Mouse (Mus musculus) liver, postnatal 0 days (tissue): ENCODE data around the gene Zc3h7b.

Experiments used
- CTCF ChIP-seq: sonication (generic); IDR thresholded peaks from 2 replicates; pipeline ENCODE4 v1.5.1; 2016; ENCODE audit warnings: antibody characterized with exemption, low read depth
- EP300 ChIP-seq: IDR thresholded peaks from 2 replicates; pipeline ENCODE4 v1.6.1; 2016; ENCODE audit warnings: antibody characterized with exemption, low read depth, mild to moderate bottlenecking

DNA sequence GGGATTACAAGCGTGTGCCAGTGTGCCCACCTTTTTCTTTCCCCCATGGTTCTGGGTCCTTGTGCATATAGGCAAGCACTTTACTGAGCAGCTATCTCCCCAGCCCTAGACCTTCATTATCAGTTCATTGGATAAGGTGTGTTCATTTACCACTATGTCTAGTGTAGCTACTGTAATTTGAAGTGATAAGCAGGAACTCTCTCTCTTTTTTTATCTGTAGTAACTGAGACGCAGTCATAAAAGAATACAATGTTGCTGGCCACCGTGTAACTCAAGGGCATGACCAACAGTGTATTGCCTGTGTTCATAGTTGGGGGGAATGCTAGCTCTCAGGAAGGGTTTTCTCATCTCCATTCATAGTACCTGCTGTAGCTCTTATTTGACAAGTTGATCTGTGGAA lies 14.7 kb downstream of the Zc3h7b start:
- TF ChIP-seq CTCF (no peak), EP300 (no peak)
